Mouse (Mus musculus) liver, embryonic 11.5 days (tissue): ENCODE results near the gene Mllt3. TPM values are rescaled to one million over a fixed set of nuclear protein-coding genes. Genes with fewer than 3 reads are reported as not detected.

Experiments
- ATAC-seq: fragments of 200-750 bp; cut with Nextera tagmentation; replicated peaks from 2 replicates; pipeline ENCODE4 v1.8.0; 2017; ENCODE audit warnings: moderate number of reproducible peaks, mild to moderate bottlenecking, moderate TSS enrichment, moderate library complexity; ENCODE audit not compliant: low FRiP score
- DNase-seq: peaks from one replicate; pipeline ENCODE4 v3.0.0-alpha.2; 2017; ENCODE audit warnings: low spot score
- H3K27ac ChIP-seq: fragments of 300-500 bp; sonication (generic); 2 replicates; pipeline ENCODE4 v1.5.1; 2014; ENCODE audit warnings: mild to moderate bottlenecking, low read depth, low read length, control low read depth
- H3K27me3 ChIP-seq: fragments of 300-500 bp; sonication (generic); replicated peaks from 2 replicates; pipeline ENCODE4 v1.6.1; 2014; ENCODE audit warnings: low read length, mixed read lengths; ENCODE audit not compliant: control insufficient read depth, insufficient read depth
- H3K36me3 ChIP-seq: fragments of 300-500 bp; sonication (generic); 2 replicates; pipeline ENCODE4 v1.6.1; 2014; ENCODE audit warnings: mild to moderate bottlenecking, low read length, moderate library complexity, mixed read lengths; ENCODE audit not compliant: control insufficient read depth, insufficient read depth
- H3K4me1 ChIP-seq: fragments of 300-500 bp; sonication (generic); replicated peaks from 2 replicates; pipeline ENCODE4 v1.6.1; 2014; ENCODE audit warnings: low read length, mixed read lengths; ENCODE audit not compliant: control insufficient read depth, insufficient read depth
- H3K4me2 ChIP-seq: fragments of 300-500 bp; sonication (generic); 2 replicates; pipeline ENCODE4 v1.6.1; 2014; ENCODE audit warnings: mild to moderate bottlenecking, control low read depth, moderate library complexity
- H3K4me3 ChIP-seq: fragments of 300-500 bp; sonication (generic); 2 replicates; pipeline ENCODE4 v1.5.1; 2014; ENCODE audit warnings: low read depth, low read length, control low read depth
- H3K9ac ChIP-seq: fragments of 300-500 bp; sonication (generic); 2 replicates; pipeline ENCODE4 v1.6.1; 2014; ENCODE audit warnings: low read depth, low read length, control low read depth
- H3K9me3 ChIP-seq: fragments of 300-500 bp; sonication (generic); 2 replicates; pipeline ENCODE4 v1.6.1; 2016; ENCODE audit warnings: low read length, inconsistent platforms, mixed read lengths; ENCODE audit not compliant: control insufficient read depth
- WGBS: fragments of 180-500 bp; shearing (Covaris S2); extraction: QIAGEN DNeasy Blood & Tissue Kit; methylation state at CpG from one replicate; pipeline ENCODE4 v1.1.7; 2014; 5-methylcytosine and 5-hydroxymethylcytosine counted together
- polyA plus RNA-seq: library from polyadenylated mRNA; unstranded; fragments of >200 nt; fragmentation: Nextera tagmentation; extraction: Ambion mirVana; gene quantifications from 2 replicates; pipeline ENCODE4 v1.2.1, GENCODE M21; 2014

Gene Mllt3
- polyA plus RNA-seq, 1 experiment from 2014 or later = 77.5 TPM

DNA sequence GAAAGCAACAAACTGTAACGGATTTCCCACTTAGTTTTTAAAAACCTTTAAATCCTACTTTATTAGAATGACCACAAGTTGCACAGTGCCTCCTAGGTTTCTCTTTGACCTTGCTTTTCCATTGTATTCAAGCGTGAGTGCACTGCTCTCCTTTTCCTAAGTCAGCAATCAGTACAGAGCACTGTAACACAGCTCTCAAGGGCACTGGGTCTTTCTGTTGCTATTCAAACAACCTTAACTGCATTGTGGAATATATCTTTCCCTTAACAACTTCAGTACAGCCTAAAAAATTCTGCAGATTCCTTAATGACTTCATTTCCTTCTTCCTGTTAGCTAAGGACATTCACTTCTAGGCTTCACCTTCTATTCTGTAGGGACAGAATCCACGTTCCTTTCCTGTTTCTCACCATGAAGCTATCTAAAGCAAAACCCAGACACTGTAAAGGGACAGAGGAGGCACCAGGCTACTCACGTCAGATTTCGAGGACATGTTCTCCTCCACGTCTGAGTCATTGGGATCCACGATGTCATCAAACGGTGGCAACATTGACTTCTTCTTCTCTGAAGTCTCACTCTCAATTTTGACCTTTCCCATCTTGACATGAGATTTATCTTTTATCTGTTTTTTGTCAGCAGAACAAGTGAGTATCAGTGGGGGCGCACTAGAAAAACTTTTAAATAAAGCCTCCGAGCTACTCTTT lies 192.8 kb downstream of the Mllt3 start:
- Histone ChIP-seq H3K4me2 (no peak overlapping the region), H3K4me1 (no peaks in the 10 kb centered on the region; the same call in none of the 2 replicates), H3K4me3 (no peak overlapping the region), H3K27ac (no peak overlapping the region), H3K9me3 (no peaks in the 10 kb centered on the region), H3K27me3 (no peaks in the 10 kb centered on the region), H3K9ac (no peak overlapping the region), H3K36me3 (no peaks in the 10 kb centered on the region)
- no peak for ATAC-seq
- DNase-seq = no peak
- 74% methylated on average over 10 of the region's 10 CpGs for WGBS

GRCm38 (mm10) chr4:87838716-87839115 lies 194.4 kb downstream of the Mllt3 start:
- no peak overlapping the region for H3K27ac ChIP-seq
- no peak overlapping the region for H3K9ac ChIP-seq
- no peaks in the 10 kb centered on the region for H3K36me3 ChIP-seq
- no peaks in the 10 kb centered on the region; the same call in 1 of the 2 replicates for H3K4me1 ChIP-seq
- no peak overlapping the region for H3K4me2 ChIP-seq
- no peak for ATAC-seq
- no peak overlapping the region for H3K4me3 ChIP-seq
- no peaks in the 10 kb centered on the region for H3K9me3 ChIP-seq
- WGBS = 95% methylated on average over 1 of the region's 1 CpGs
- DNase-seq = no peak
- H3K27me3 ChIP-seq = no peaks in the 10 kb centered on the region

- Histone ChIP-seq H3K4me3 (no peak overlapping the region), H3K9ac (no peak overlapping the region), H3K27me3 (no peaks in the 10 kb centered on the region), H3K4me2 (no peak overlapping the region), H3K4me1 (no peaks in the 10 kb centered on the region; the same call in 1 of the 2 replicates), H3K27ac (no peak overlapping the region), H3K36me3 (no peaks in the 10 kb centered on the region), H3K9me3 (no peaks in the 10 kb centered on the region)
- DNase-seq (no peak), ATAC-seq (no peak; the same call in 1 of the 2 replicates)
- WGBS = 94% methylated on average over 2 of the region's 2 CpGs
These were observed 195.4 kb downstream of the Mllt3 start for GRCm38 (mm10) chr4:87837471-87838361.

- no peaks in the 10 kb centered on the region for H3K27me3 ChIP-seq
- H3K27ac ChIP-seq = no peak overlapping the region
- no peaks in the 10 kb centered on the region; the same call in 1 of the 2 replicates for H3K4me1 ChIP-seq
- H3K4me3 ChIP-seq = no peak overlapping the region
- ATAC-seq (peak; percentile 29; the same call in 1 of the 2 replicates), DNase-seq (no peak)
- no peaks in the 10 kb centered on the region for H3K36me3 ChIP-seq
- WGBS = 65% methylated on average over 5 of the region's 5 CpGs
- no peak overlapping the region for H3K4me2 ChIP-seq
- no peaks in the 10 kb centered on the region for H3K9me3 ChIP-seq
- no peak overlapping the region for H3K9ac ChIP-seq
These were observed 196.9 kb downstream of the Mllt3 start for GRCm38 (mm10) chr4:87836257-87836656.

DNA sequence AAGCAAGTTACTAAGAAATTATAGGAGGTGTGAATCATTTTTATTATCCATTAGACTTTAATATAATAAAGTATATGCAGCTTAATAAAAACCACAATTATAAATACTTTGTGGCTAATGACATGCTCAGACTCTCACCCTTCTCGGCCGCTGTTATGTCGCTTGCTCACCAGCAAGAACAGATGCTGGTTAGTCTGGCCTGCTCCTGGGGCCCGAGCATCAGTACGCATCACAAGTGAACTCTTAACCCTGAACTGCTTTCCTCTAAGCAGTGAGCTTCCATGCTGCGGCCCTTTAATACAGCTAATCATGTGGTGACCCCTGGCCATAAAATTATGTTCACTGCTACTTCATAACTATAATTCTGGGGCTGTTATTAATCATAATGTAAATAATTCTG lies 198.0 kb downstream of the Mllt3 start:
- WGBS = 76% methylated on average over 6 of the region's 6 CpGs
- H3K27ac ChIP-seq = no peak overlapping the region
- H3K9ac ChIP-seq = no peak overlapping the region
- no peak overlapping the region for H3K4me3 ChIP-seq
- no peaks in the 10 kb centered on the region for H3K36me3 ChIP-seq
- no peak overlapping the region for H3K4me2 ChIP-seq
- no peak for DNase-seq
- H3K9me3 ChIP-seq = no peaks in the 10 kb centered on the region
- no peaks in the 10 kb centered on the region; the same call in 1 of the 2 replicates for H3K4me1 ChIP-seq
- no peak for ATAC-seq
- H3K27me3 ChIP-seq = no peaks in the 10 kb centered on the region

DNA sequence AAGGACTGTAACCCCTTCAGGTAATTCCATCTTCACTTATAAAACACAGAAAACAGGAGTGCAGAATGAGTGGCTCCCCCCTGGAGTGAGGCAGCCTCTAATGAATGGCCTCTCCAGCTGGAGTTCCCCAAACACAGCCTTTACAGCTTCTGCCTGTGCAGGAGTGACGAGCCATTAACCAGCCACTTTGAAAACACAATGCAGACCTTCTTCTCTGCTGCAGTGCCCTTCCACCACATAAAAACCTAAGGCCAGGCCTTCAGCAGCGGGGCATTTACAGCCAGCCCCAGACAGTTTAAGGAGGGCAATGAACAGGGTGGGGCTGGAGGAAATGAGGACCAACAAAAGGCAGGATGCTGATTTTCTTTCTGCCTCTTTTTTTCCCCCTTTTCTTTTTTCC lies 198.9 kb downstream of the Mllt3 start:
- Histone ChIP-seq H3K4me2 (no peak overlapping the region), H3K27me3 (no peaks in the 10 kb centered on the region), H3K36me3 (no peaks in the 10 kb centered on the region), H3K4me1 (peaks cover 4% of the 10 kb centered on the region), H3K4me3 (no peak overlapping the region), H3K9me3 (no peaks in the 10 kb centered on the region), H3K9ac (no peak overlapping the region), H3K27ac (no peak overlapping the region)
- no peak for ATAC-seq
- WGBS = 63% methylated on average over 2 of the region's 2 CpGs
- DNase-seq = no peak

DNA sequence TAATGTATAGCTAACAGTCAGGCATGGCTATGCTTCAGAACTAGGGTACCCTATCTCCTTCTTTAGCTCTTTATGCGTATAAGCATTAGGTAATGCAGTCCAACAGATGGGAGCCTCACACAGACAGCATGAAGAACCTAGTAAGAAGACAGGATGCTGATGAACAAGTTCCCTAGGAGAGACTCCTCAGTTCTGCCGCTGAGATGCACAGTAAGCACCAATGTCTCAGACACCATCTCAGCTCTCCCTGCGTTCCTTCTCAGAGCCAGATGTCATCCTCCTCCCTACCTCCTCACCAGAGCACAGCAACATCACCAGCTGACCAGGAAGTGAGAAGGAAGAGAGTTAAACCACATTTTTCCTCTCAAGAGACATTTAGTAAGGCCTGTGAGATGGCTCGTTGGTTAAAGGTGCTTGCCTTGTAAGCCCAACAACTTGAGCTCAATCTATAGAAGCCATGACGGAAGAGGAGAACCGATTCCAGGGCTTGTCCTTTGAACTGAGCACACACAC lies 202.3 kb downstream of the Mllt3 start:
- H3K27me3 ChIP-seq = no peaks in the 10 kb centered on the region
- H3K9me3 ChIP-seq = no peaks in the 10 kb centered on the region
- H3K9ac ChIP-seq = no peak overlapping the region
- H3K4me2 ChIP-seq = no peak overlapping the region
- no peak for ATAC-seq
- no peak overlapping the region for H3K4me3 ChIP-seq
- no peak for DNase-seq
- WGBS = 74% methylated on average over 6 of the region's 6 CpGs
- peaks cover 4% of the 10 kb centered on the region for H3K4me1 ChIP-seq
- H3K27ac ChIP-seq = no peak overlapping the region
- no peaks in the 10 kb centered on the region for H3K36me3 ChIP-seq

DNA sequence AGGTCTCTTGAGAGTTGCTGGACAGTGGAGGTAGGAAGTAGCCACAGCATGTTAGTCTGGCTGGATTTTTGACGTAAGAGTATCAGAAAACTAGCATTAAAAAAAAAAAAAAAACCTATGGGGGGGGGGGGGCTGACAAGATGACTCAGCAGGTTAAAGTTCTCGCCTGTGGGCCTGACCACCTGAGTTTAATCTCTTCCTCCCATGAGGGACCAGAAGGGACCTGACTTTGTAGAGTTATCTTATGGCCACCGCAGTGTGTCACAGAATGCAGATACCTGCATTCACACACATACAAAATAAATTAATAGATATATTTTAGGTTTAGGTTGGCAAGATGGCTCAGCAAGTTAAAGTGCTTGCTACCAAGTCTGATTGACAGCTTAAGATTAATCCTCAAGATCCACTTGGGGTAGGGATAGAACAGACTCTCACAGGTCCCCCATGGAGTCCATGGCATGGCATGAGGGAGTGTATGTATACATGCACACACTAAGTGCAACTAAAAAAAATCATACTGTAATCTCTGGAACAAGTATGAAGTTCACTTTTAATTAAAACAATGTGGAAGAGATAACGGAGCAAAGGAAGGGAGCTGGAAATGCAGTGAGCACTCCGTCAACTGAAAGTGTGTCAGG lies 203.6 kb downstream of the Mllt3 start:
- DNase-seq = no peak
- H3K9ac ChIP-seq = no peak overlapping the region
- no peak overlapping the region for H3K4me3 ChIP-seq
- H3K36me3 ChIP-seq = no peaks in the 10 kb centered on the region
- ATAC-seq = peak; percentile 79
- H3K4me1 ChIP-seq = peaks cover 4% of the 10 kb centered on the region
- H3K27ac ChIP-seq = no peak overlapping the region
- no peak overlapping the region for H3K4me2 ChIP-seq
- no peaks in the 10 kb centered on the region for H3K9me3 ChIP-seq
- WGBS = 72% methylated on average over 5 of the region's 5 CpGs
- no peaks in the 10 kb centered on the region for H3K27me3 ChIP-seq
